Mouse (Mus musculus): ENCODE results near the gene Ppm1h. TPM values are rescaled to one million over a fixed set of nuclear protein-coding genes. Genes with fewer than 3 reads are reported as not detected.

Ppm1h gene
- polyA plus RNA-seq, 1 experiment from 2014 or later: 34.3 TPM

GRCm38 (mm10) chr10:122891461-122891860 lies 212.9 kb downstream of the Ppm1h start:
- ATAC-seq (ENCODE audit: low FRiP score): no peak
- H3K4me1 ChIP-seq (replicated peaks; ENCODE audit: control insufficient read depth, insufficient read depth, low read length): peaks cover 45% of the 10 kb centered on the region

GRCm38 (mm10) chr10:122894555-122895069 lies 216.1 kb downstream of the Ppm1h start:
- H3K4me3 ChIP-seq (replicated peaks; ENCODE audit: low read length): no peak overlapping the region
- 56% methylated on average over 12 of the region's 12 CpGs for WGBS
- no peaks in the 10 kb centered on the region for H3K36me3 ChIP-seq (replicated peaks; ENCODE audit: control insufficient read depth, insufficient read depth)
- peaks cover 18% of the 10 kb centered on the region for H3K4me1 ChIP-seq (replicated peaks; ENCODE audit: control insufficient read depth, insufficient read depth, low read length)
- peak; percentile 28 for DNase-seq (ENCODE audit: low spot score)
- no peak overlapping the region for H3K4me2 ChIP-seq (replicated peaks)
- no peak overlapping the region for H3K9ac ChIP-seq
- H3K9me3 ChIP-seq (ENCODE audit: control insufficient read depth, low read length): no peaks in the 10 kb centered on the region
- peak overlapping the region; percentile 62 for H3K27ac ChIP-seq
- no peaks in the 10 kb centered on the region for H3K27me3 ChIP-seq (ENCODE audit: control insufficient read depth, insufficient read depth, low read length)
- peak; percentile 63; the same call in 1 of the 2 replicates for ATAC-seq (ENCODE audit: low FRiP score)

More at GRCm38 (mm10) chr10:122891461-122891860, 212.9 kb downstream of the Ppm1h start:
- H3K4me3 ChIP-seq (replicated peaks; ENCODE audit: low read length): no peak overlapping the region
- WGBS: 72% methylated on average over 6 of the region's 6 CpGs
- no peak for DNase-seq (ENCODE audit: low spot score)
- no peak overlapping the region for H3K4me2 ChIP-seq (replicated peaks)
- H3K27me3 ChIP-seq (ENCODE audit: control insufficient read depth, insufficient read depth, low read length): no peaks in the 10 kb centered on the region
- no peak overlapping the region for H3K27ac ChIP-seq
- H3K9ac ChIP-seq: no peak overlapping the region
- no peaks in the 10 kb centered on the region for H3K9me3 ChIP-seq (ENCODE audit: control insufficient read depth, low read length)
- no peaks in the 10 kb centered on the region for H3K36me3 ChIP-seq (replicated peaks; ENCODE audit: control insufficient read depth, insufficient read depth)

GRCm38 (mm10) chr10:122895121-122895770 lies 216.7 kb downstream of the Ppm1h start:
- DNase-seq (ENCODE audit: low spot score) (peak; percentile 49), ATAC-seq (ENCODE audit: low FRiP score) (peak; percentile 42; the same call in 1 of the 2 replicates)
- Histone ChIP-seq H3K27ac (peak overlapping the region; percentile 62), H3K9me3 (ENCODE audit: control insufficient read depth, low read length) (no peaks in the 10 kb centered on the region), H3K4me3 (replicated peaks; ENCODE audit: low read length) (no peak overlapping the region), H3K36me3 (replicated peaks; ENCODE audit: control insufficient read depth, insufficient read depth) (no peaks in the 10 kb centered on the region), H3K4me2 (replicated peaks) (no peak overlapping the region), H3K9ac (no peak overlapping the region), H3K27me3 (ENCODE audit: control insufficient read depth, insufficient read depth, low read length) (no peaks in the 10 kb centered on the region), H3K4me1 (replicated peaks; ENCODE audit: control insufficient read depth, insufficient read depth, low read length) (peaks cover 14% of the 10 kb centered on the region)
- 71% methylated on average over 12 of the region's 12 CpGs for WGBS

- no peak for DNase-seq (ENCODE audit: low spot score)
- Histone ChIP-seq H3K4me1 (replicated peaks; ENCODE audit: control insufficient read depth, insufficient read depth, low read length) (peaks cover 20% of the 10 kb centered on the region; the same call in 1 of the 2 replicates), H3K4me3 (replicated peaks; ENCODE audit: low read length) (no peak overlapping the region), H3K27me3 (ENCODE audit: control insufficient read depth, insufficient read depth, low read length) (no peaks in the 10 kb centered on the region), H3K36me3 (replicated peaks; ENCODE audit: control insufficient read depth, insufficient read depth) (no peaks in the 10 kb centered on the region), H3K4me2 (replicated peaks) (no peak overlapping the region), H3K9ac (no peak overlapping the region), H3K9me3 (ENCODE audit: control insufficient read depth, low read length) (no peaks in the 10 kb centered on the region), H3K27ac (0 out of 2 replicates have a peak overlapping the region, but pooled peaks have one; percentile 36)
- 66% methylated on average over 7 of the region's 7 CpGs for WGBS
- ATAC-seq (ENCODE audit: low FRiP score): no peak
These were observed 221.4 kb downstream of the Ppm1h start for GRCm38 (mm10) chr10:122899971-122900370.

GRCm38 (mm10) chr10:122900466-122900865 lies 221.9 kb downstream of the Ppm1h start:
- 73% methylated on average over 1 of the region's 1 CpGs for WGBS
- no peak for ATAC-seq (ENCODE audit: low FRiP score)
- H3K9ac ChIP-seq: no peak overlapping the region
- 0 out of 2 replicates have a peak overlapping the region, but pooled peaks have one; percentile 36 for H3K27ac ChIP-seq
- H3K9me3 ChIP-seq (ENCODE audit: control insufficient read depth, low read length): no peaks in the 10 kb centered on the region
- no peak for DNase-seq (ENCODE audit: low spot score)
- H3K4me1 ChIP-seq (replicated peaks; ENCODE audit: control insufficient read depth, insufficient read depth, low read length): peaks cover 19% of the 10 kb centered on the region; the same call in 1 of the 2 replicates
- H3K27me3 ChIP-seq (ENCODE audit: control insufficient read depth, insufficient read depth, low read length): no peaks in the 10 kb centered on the region
- H3K4me2 ChIP-seq (replicated peaks): no peak overlapping the region
- no peak overlapping the region for H3K4me3 ChIP-seq (replicated peaks; ENCODE audit: low read length)
- H3K36me3 ChIP-seq (replicated peaks; ENCODE audit: control insufficient read depth, insufficient read depth): no peaks in the 10 kb centered on the region

- H3K9ac ChIP-seq: no peak overlapping the region
- H3K9me3 ChIP-seq (ENCODE audit: control insufficient read depth, low read length): no peaks in the 10 kb centered on the region
- peaks cover 19% of the 10 kb centered on the region; the same call in 1 of the 2 replicates for H3K4me1 ChIP-seq (replicated peaks; ENCODE audit: control insufficient read depth, insufficient read depth, low read length)
- H3K4me3 ChIP-seq (replicated peaks; ENCODE audit: low read length): no peak overlapping the region
- WGBS: 67% methylated on average over 5 of the region's 5 CpGs
- no peak overlapping the region for H3K4me2 ChIP-seq (replicated peaks)
- ATAC-seq (ENCODE audit: low FRiP score) (no peak), DNase-seq (ENCODE audit: low spot score) (no peak)
- H3K27me3 ChIP-seq (ENCODE audit: control insufficient read depth, insufficient read depth, low read length): no peaks in the 10 kb centered on the region
- no peak overlapping the region for H3K27ac ChIP-seq
- no peaks in the 10 kb centered on the region for H3K36me3 ChIP-seq (replicated peaks; ENCODE audit: control insufficient read depth, insufficient read depth)
These were observed 222.8 kb downstream of the Ppm1h start for GRCm38 (mm10) chr10:122901379-122901778.

- Histone ChIP-seq H3K4me3 (replicated peaks; ENCODE audit: low read length) (no peak overlapping the region), H3K27ac (no peak overlapping the region), H3K4me2 (replicated peaks) (no peak overlapping the region), H3K27me3 (ENCODE audit: control insufficient read depth, insufficient read depth, low read length) (no peaks in the 10 kb centered on the region), H3K9me3 (ENCODE audit: control insufficient read depth, low read length) (no peaks in the 10 kb centered on the region), H3K36me3 (replicated peaks; ENCODE audit: control insufficient read depth, insufficient read depth) (0 out of 2 replicates have a peak, but pooled peaks cover 4% of the 10 kb centered on the region), H3K4me1 (replicated peaks; ENCODE audit: control insufficient read depth, insufficient read depth, low read length) (peaks cover 19% of the 10 kb centered on the region), H3K9ac (no peak overlapping the region)
- no peak for ATAC-seq (ENCODE audit: low FRiP score)
- 85% methylated on average over 9 of the region's 9 CpGs for WGBS
- DNase-seq (ENCODE audit: low spot score): no peak
These were observed 231.0 kb downstream of the Ppm1h start for GRCm38 (mm10) chr10:122909406-122910032.

- Histone ChIP-seq H3K27ac (no peak overlapping the region), H3K4me1 (replicated peaks; ENCODE audit: control insufficient read depth, insufficient read depth, low read length) (peaks cover 19% of the 10 kb centered on the region), H3K4me2 (replicated peaks) (no peak overlapping the region), H3K4me3 (replicated peaks; ENCODE audit: low read length) (no peak overlapping the region), H3K27me3 (ENCODE audit: control insufficient read depth, insufficient read depth, low read length) (no peaks in the 10 kb centered on the region), H3K9ac (no peak overlapping the region), H3K9me3 (ENCODE audit: control insufficient read depth, low read length) (no peaks in the 10 kb centered on the region), H3K36me3 (replicated peaks; ENCODE audit: control insufficient read depth, insufficient read depth) (0 out of 2 replicates have a peak, but pooled peaks cover 4% of the 10 kb centered on the region)
- DNase-seq (ENCODE audit: low spot score) (no peak), ATAC-seq (ENCODE audit: low FRiP score) (no peak)
- WGBS: 57% methylated on average over 8 of the region's 8 CpGs
These were observed 232.2 kb downstream of the Ppm1h start for GRCm38 (mm10) chr10:122910798-122911225.

- Histone ChIP-seq H3K36me3 (replicated peaks; ENCODE audit: control insufficient read depth, insufficient read depth) (0 out of 2 replicates have a peak, but pooled peaks cover 4% of the 10 kb centered on the region), H3K27me3 (ENCODE audit: control insufficient read depth, insufficient read depth, low read length) (no peaks in the 10 kb centered on the region), H3K4me2 (replicated peaks) (peak overlapping the region; percentile 7; the same call in 1 of the 2 replicates), H3K9ac (peak overlapping the region; percentile 16; the same call in 1 of the 2 replicates), H3K9me3 (ENCODE audit: control insufficient read depth, low read length) (no peaks in the 10 kb centered on the region), H3K4me1 (replicated peaks; ENCODE audit: control insufficient read depth, insufficient read depth, low read length) (peaks cover 19% of the 10 kb centered on the region), H3K27ac (peak overlapping the region; percentile 74; the same call in 1 of the 2 replicates), H3K4me3 (replicated peaks; ENCODE audit: low read length) (no peak overlapping the region)
- WGBS: 61% methylated on average over 8 of the region's 8 CpGs
- ATAC-seq (ENCODE audit: low FRiP score) (no peak), DNase-seq (ENCODE audit: low spot score) (no peak)
These were observed 233.1 kb downstream of the Ppm1h start for GRCm38 (mm10) chr10:122911668-122912067.
